Mouse (Mus musculus) CH12.LX (cell line): ENCODE results near the gene Fam124a. TPM values are rescaled to one million over a fixed set of nuclear protein-coding genes. Genes with fewer than 3 reads are reported as not detected.

ENCODE experiments used
- DNase-seq: peaks from one replicate; pipeline ENCODE4 v3.0.0-alpha.2; 2013; ENCODE audit errors: extremely low read depth
- H3K27ac ChIP-seq: 2 replicates; pipeline ENCODE4 v1.5.1; 2012; ENCODE audit warnings: low read depth, mild to moderate bottlenecking, control low read depth, moderate library complexity; ENCODE audit not compliant: insufficient read depth
- H3K27me3 ChIP-seq: replicated peaks from 2 replicates; pipeline ENCODE3; 2012; ENCODE audit warnings: inconsistent platforms
- H3K36me3 ChIP-seq, 2 experiments: replicated peaks in 1 of 2; 2 replicates each; pipeline versions ENCODE3 to v1.6.1; 2012; ENCODE audit warnings: inconsistent platforms in 1 of 2, low read length in 1 of 2, mild to moderate bottlenecking in 1 of 2, mixed read lengths in 1 of 2, moderate library complexity in 1 of 2; ENCODE audit not compliant: control insufficient read depth in 1 of 2, insufficient read depth in 1 of 2
- H3K4me1 ChIP-seq, 2 experiments: 2 replicates each; pipeline ENCODE4 v1.6.1; 2012; ENCODE audit warnings: inconsistent platforms in 1 of 2, moderate library complexity in 1 of 2; ENCODE audit not compliant: insufficient read depth in 2 of 2, control insufficient read depth in 1 of 2
- H3K4me2 ChIP-seq: 2 replicates; pipeline ENCODE4 v1.6.1; 2012; ENCODE audit warnings: low read depth, mild to moderate bottlenecking, control low read depth; ENCODE audit not compliant: poor library complexity, insufficient read depth, severe bottlenecking
- H3K4me3 ChIP-seq, 3 experiments: fragments of 150-350 bp in 1 of 3; sonication (generic) in 1 of 3; replicated peaks in 1 of 3; 2 replicates each; pipeline versions ENCODE3 to v1.5.1; 2011 to 2012; ENCODE audit warnings: low read depth in 2 of 3, low read length in 2 of 3, mild to moderate bottlenecking in 2 of 3, moderate library complexity in 2 of 3, control low read depth in 1 of 3, improper control_type of control experiment in 1 of 3, inconsistent platforms in 1 of 3, mixed read lengths in 1 of 3; ENCODE audit not compliant: poor library complexity in 1 of 3
- H3K79me2 ChIP-seq: replicated peaks from 2 replicates; pipeline ENCODE4 v1.6.1; 2012; ENCODE audit warnings: mild to moderate bottlenecking, moderate library complexity; ENCODE audit not compliant: control insufficient read depth, poor library complexity, insufficient read depth, severe bottlenecking; ENCODE audit errors: extremely low read depth
- H3K9ac ChIP-seq: 2 replicates; pipeline ENCODE4 v1.6.1; 2012; ENCODE audit warnings: low read depth, mild to moderate bottlenecking, control low read depth, moderate library complexity; ENCODE audit not compliant: insufficient read depth
- H3K9me3 ChIP-seq: replicated peaks from 2 replicates; pipeline ENCODE3; 2012; ENCODE audit warnings: low read length, inconsistent platforms, mixed read lengths
- BHLHE40 ChIP-seq: IDR thresholded peaks from 2 replicates; pipeline ENCODE4 v1.6.1; 2011; ENCODE audit warnings: mild to moderate bottlenecking, low read depth, low read length, improper control_type of control experiment
- CHD2 ChIP-seq: IDR thresholded peaks from 2 replicates; pipeline ENCODE4 v1.6.1; 2011; ENCODE audit warnings: low read length, improper control_type of control experiment
- ELF1 ChIP-seq: IDR thresholded peaks from 2 replicates; pipeline ENCODE4 v1.6.1; 2014; ENCODE audit warnings: low read depth, mild to moderate bottlenecking, inconsistent platforms, low read length, improper control_type of control experiment
- HCFC1 ChIP-seq: IDR thresholded peaks from 2 replicates; pipeline ENCODE4 v1.6.1; 2012; ENCODE audit warnings: low read depth, mild to moderate bottlenecking, inconsistent platforms, low read length, improper control_type of control experiment
- JUND ChIP-seq: conservative IDR thresholded peaks from 2 replicates; pipeline ENCODE4 v1.6.1; 2011; ENCODE audit warnings: low read depth, low read length, improper control_type of control experiment
- MAFK ChIP-seq: IDR thresholded peaks from 2 replicates; pipeline ENCODE4 v1.6.1; 2011; ENCODE audit warnings: low read length, improper control_type of control experiment; ENCODE audit not compliant: insufficient replicate concordance
- MXI1 ChIP-seq: IDR thresholded peaks from 2 replicates; pipeline ENCODE4 v1.6.1; 2011; ENCODE audit warnings: mild to moderate bottlenecking, low read depth, low read length, improper control_type of control experiment
- NELFE ChIP-seq: IDR thresholded peaks from 2 replicates; pipeline ENCODE4 v1.6.1; 2011; ENCODE audit warnings: low read depth, low read length, improper control_type of control experiment
- PAX5 ChIP-seq: IDR thresholded peaks from 2 replicates; pipeline ENCODE4 v1.6.1; 2012; ENCODE audit warnings: low read length, inconsistent platforms, mixed read lengths
- POLR2A ChIP-seq: IDR thresholded peaks from 2 replicates; pipeline ENCODE4 v1.6.1; 2011; ENCODE audit warnings: low read depth, mild to moderate bottlenecking, improper control_type of control experiment, low read length
- RAD21 ChIP-seq: IDR thresholded peaks from 2 replicates; pipeline ENCODE4 v1.6.1; 2011; ENCODE audit warnings: low read depth, mild to moderate bottlenecking, low read length, improper control_type of control experiment, moderate library complexity
- RCOR1 ChIP-seq: conservative IDR thresholded peaks from 2 replicates; pipeline ENCODE4 v1.6.1; 2012; ENCODE audit warnings: low read depth, mild to moderate bottlenecking, inconsistent platforms, low read length, improper control_type of control experiment
- SIN3A ChIP-seq: IDR thresholded peaks from 2 replicates; pipeline ENCODE4 v1.6.1; 2012; ENCODE audit warnings: low read length, improper control_type of control experiment, inconsistent platforms
- TBP ChIP-seq: conservative IDR thresholded peaks from 2 replicates; pipeline ENCODE4 v1.6.1; 2011; ENCODE audit warnings: low read depth, low read length, improper control_type of control experiment
- UBTF ChIP-seq: IDR thresholded peaks from 2 replicates; pipeline ENCODE4 v1.6.1; 2012; ENCODE audit warnings: low read depth, mild to moderate bottlenecking, inconsistent platforms, low read length, improper control_type of control experiment, moderate library complexity
- ZKSCAN1 ChIP-seq: IDR thresholded peaks from 2 replicates; pipeline ENCODE4 v1.6.1; 2012; ENCODE audit warnings: low read depth, inconsistent platforms, low read length, improper control_type of control experiment, borderline replicate concordance
- ZNF384 ChIP-seq: IDR thresholded peaks from 2 replicates; pipeline ENCODE4 v1.6.1; 2012; ENCODE audit warnings: low read depth, low read length, improper control_type of control experiment, inconsistent platforms
- dilution Hi-C: fragments of 300-500 bp; cut with MboI; formaldehyde crosslinking; loops from 2 replicates; pipeline ENCODE4 v1.14.3; 2020; ENCODE audit warnings: low sequenced_read_pairs; ENCODE audit not compliant: extremely low pct_unique_long_range_greater_than_20kb, extremely low pct_ligation_motif_present
- in situ Hi-C: fragments of 300-500 bp; cut with MboI; formaldehyde crosslinking; loops from 3 replicates; pipeline ENCODE4 v1.14.3; 2019; ENCODE audit warnings: low sequenced_read_pairs, low pct_ligation_motif_present, low pct_unique_long_range_greater_than_20kb, mixed read lengths
- polyA plus RNA-seq: library from polyadenylated mRNA; unstranded; fragments of >175 nt; gene quantifications from 2 replicates; pipeline ENCODE4 v1.2.1, GENCODE M21; 2012; ENCODE audit warnings: low read depth; ENCODE audit not compliant: insufficient read length
- total RNA-seq, 2 experiments: library from RNA; depleted of rRNA; stranded (reverse); fragments of 300-350 nt in 1 of 2; fragments of >200 nt in 1 of 2; gene quantifications; 2 replicates each; pipeline ENCODE4 v1.2.3; 2012 to 2014

Fam124a gene
- total and polyA plus RNA-seq, 3 experiments = 0.13 TPM; not detected in 2

DNA sequence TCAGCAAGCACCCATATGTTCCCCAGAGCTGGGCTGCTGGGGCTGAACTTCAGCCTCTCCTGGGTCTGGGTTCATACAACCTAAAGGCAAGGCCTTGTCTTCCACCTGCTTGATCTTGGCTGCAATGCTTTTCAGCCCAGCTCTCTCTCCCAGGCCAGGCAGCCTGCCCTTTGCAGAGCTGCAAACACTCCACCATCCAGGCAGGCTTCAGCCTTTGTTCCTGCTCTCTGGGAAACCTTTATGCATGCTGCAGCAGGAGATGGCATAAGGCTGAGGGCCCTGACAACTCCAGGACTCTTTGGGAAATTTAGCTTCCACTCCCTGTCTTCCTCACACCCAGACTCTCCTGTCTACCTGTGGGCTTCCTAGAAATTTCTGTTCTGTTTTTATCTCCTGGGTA is 29.1 kb downstream of the Fam124a start:
- no peak overlapping the region for H3K27ac ChIP-seq
- no peak for DNase-seq
- dilution Hi-C loops (no loop called here), in situ Hi-C loops (no loop called here)
- H3K9ac ChIP-seq = no peak overlapping the region
- TF ChIP-seq CHD2 = no peak
- TF ChIP-seq HCFC1 = no peak
- no peak for TF ChIP-seq SIN3A
- TF ChIP-seq PAX5 = no peak
- no peak for TF ChIP-seq MAFK
- TF ChIP-seq ZNF384 = no peak
- no peak for TF ChIP-seq UBTF
- H3K4me1 ChIP-seq = 0 out of 4 replicates have a peak, but pooled peaks cover 0 to 5% of the 10 kb centered on the region in 2 experiments
- H3K36me3 ChIP-seq = no peaks in the 10 kb centered on the region
- H3K79me2 ChIP-seq = no peaks in the 10 kb centered on the region
- H3K4me3 ChIP-seq = no peak overlapping the region
- peaks cover 1% of the 10 kb centered on the region for H3K27me3 ChIP-seq
- no peak overlapping the region for H3K4me2 ChIP-seq
- H3K9me3 ChIP-seq = no peaks in the 10 kb centered on the region

DNA sequence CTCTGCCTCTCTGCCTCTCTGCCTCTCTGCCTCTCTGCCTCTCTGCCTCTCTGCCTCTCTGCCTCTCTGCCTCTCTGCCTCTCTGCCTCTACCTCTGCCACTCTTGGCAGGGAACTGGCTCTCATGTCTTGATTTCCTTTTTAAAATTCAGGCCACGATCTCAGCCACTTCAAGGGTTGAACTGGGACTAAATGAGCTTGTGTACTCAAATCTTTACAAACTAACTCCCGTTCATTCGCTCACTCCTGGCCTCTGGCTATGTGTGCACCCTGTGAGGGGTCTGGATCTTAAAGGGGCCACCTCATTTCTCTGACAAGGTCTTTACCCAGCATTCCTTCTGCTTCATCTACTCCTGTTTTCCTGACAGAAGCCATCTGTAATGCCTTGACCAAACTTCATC is 29.8 kb downstream of the Fam124a start:
- Histone ChIP-seq H3K4me3 (no peak overlapping the region), H3K27ac (no peak overlapping the region), H3K4me2 (no peak overlapping the region), H3K9ac (no peak overlapping the region), H3K9me3 (no peaks in the 10 kb centered on the region), H3K79me2 (no peaks in the 10 kb centered on the region), H3K36me3 (no peaks in the 10 kb centered on the region), H3K27me3 (no peaks in the 10 kb centered on the region), H3K4me1 (0 out of 4 replicates have a peak, but pooled peaks cover 0 to 5% of the 10 kb centered on the region in 2 experiments)
- no peak for TF ChIP-seq TBP
- TF ChIP-seq MXI1 = no peak
- in situ Hi-C loops = no loop called here
- no peak for DNase-seq
- dilution Hi-C loops = no loop called here

DNA sequence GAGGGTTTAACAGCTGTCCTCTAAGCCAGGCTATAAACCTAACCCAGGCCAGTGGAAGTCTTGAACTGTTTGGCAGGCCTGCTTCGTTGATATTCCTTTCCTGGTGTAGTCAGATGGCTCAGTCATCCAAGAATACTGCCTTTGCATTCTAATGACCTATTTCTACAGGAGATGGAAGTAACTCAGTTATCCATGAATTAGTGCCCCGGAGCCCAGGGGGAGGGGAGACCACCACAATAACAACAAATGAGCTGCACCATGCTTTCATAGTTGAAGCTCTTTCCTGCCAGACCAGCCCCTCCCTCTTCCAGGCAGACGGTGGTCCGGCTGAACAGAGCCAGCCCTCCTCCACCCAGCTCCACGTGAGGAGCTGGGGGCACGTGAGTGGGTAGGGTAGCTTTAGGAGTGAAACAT is 44.6 kb downstream of the Fam124a start:
- Histone ChIP-seq H3K9me3 (no peaks in the 10 kb centered on the region), H3K27ac (no peak overlapping the region), H3K79me2 (no peaks in the 10 kb centered on the region)
- dilution Hi-C loops = no loop called here
- in situ Hi-C loops = no loop called here
- no peak for DNase-seq
- TF ChIP-seq RAD21 (no peak), RCOR1 (no peak), ZKSCAN1 (no peak), BHLHE40 (no peak), UBTF (no peak), NELFE (no peak), ELF1 (no peak), JUND (no peak), POLR2A (no peak), MAFK (no peak)
- TF ChIP-seq, all 38 proteins: peak for 0
- Histone ChIP-seq H3K9ac (no peak overlapping the region), H3K4me2 (no peak overlapping the region), H3K4me3 (no peak overlapping the region), H3K36me3 (no peaks in the 10 kb centered on the region), H3K27me3 (no peaks in the 10 kb centered on the region), H3K4me1 (no peaks in the 10 kb centered on the region; a peak in 1 of 4 replicates)
